8 mouse cellular contexts compared by ENCODE assay signal in the genomic region with DNA sequence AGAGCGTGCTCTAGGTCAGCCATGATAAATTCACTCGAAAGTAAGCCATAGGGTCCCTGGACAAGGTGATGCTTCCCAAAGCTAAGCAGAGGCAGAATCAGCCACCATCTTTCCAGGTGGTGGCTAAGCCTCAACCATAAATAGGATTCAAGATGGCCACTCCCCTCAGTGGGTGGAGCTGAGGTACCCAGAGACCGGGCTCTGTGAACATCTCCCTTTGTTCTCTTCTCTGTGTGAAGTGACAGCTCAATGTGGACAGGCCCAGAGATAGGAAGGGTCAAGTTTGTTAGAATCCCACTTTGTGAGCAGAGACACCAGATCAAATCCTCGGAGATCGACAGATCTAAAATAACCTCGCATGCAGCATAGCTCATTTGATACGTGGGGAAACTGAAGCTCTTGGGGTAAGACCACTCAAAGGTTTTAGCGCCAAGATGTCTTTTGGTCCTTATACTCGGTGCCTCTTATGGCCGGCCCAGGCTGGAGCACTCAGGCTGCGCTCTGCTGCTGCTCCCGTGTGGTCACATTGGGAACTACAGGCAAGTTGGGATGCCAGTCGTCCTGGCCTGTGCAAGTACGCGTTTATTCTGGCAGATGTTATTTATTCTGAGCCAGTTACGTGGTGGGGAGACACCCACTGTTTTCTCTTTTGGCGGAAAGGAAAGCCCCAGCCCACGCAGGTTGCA. TPM values are rescaled to one million over a fixed set of nuclear protein-coding genes. Genes with fewer than 3 reads are reported as not detected.
A peak's percentile ranks its signal among the peaks of the same experiment; 100 is the strongest.
DNase-seq lines count a peak whose midpoint lies in the region; ATAC-seq lines count a peak whose summit lies in the region.

No protein-coding gene starts in this region.

- intact Hi-C loops in gastrocnemius, postnatal 36 days (cut with DNase I) = loop anchor here (2.0 to 5.0 kb wide), 4 partner anchors 54 to 244 kb away; no protein-coding TSS in a partner anchor
- intact Hi-C loops in left cerebral cortex, postnatal 14 days (cut with DNase I) = loop anchor here (2.0 to 5.0 kb wide), 2 partner anchors 64 to 224 kb away; partner anchors contain the start of gene Tmem184b

- DNase-seq in adrenal gland, adult (ENCODE audit: inconsistent age in 2 of 2, low spot score in 1 of 2) = peak; percentile 83 to 94
- DNase-seq in embryo, embryonic 10 days (ENCODE audit: low spot score) = peak; percentile 95
- peak; percentile 83 for DNase-seq in gastrocnemius, postnatal 36 days
- DNase-seq in left cerebral cortex, postnatal 14 days (ENCODE audit: low spot score in 2 of 2) = peak; percentile 88 to 93
- DNase-seq in midbrain, embryonic 10.5 days (ENCODE audit: low spot score) = peak; percentile 86
- DNase-seq in right cerebral cortex, postnatal 36 days (ENCODE audit: low spot score in 2 of 2) = peak; percentile 71 to 76
- peak; percentile 70 for DNase-seq in yolk sac, embryonic 10.5 days (ENCODE audit: low spot score)

- WGBS in intestine, embryonic 15.5 days = 4% methylated on average over 18 of the region's 18 CpGs
- WGBS in midbrain, embryonic 10.5 days = 4% methylated on average over 18 of the region's 18 CpGs

- H3K4me1 ChIP-seq in intestine, embryonic 15.5 days (replicated peaks) = 0 out of 2 replicates have a peak, but pooled peaks cover 3% of the 10 kb centered on the region
- H3K4me1 ChIP-seq in midbrain, embryonic 10.5 days = peaks cover 23% of the 10 kb centered on the region

- H3K4me3 ChIP-seq in intestine, embryonic 15.5 days (replicated peaks) = no peak overlapping the region
- peak overlapping the region; percentile 2; the same call in 1 of the 2 replicates for H3K4me3 ChIP-seq in midbrain, embryonic 10.5 days

- H3K4me2 ChIP-seq in intestine, embryonic 15.5 days (replicated peaks) = no peak overlapping the region

- ATAC-seq in intestine, embryonic 15.5 days = peak; percentile 83

- H3K27me3 ChIP-seq in intestine, embryonic 15.5 days (replicated peaks) = peaks cover 5% of the 10 kb centered on the region
- H3K27me3 ChIP-seq in midbrain, embryonic 10.5 days (ENCODE audit: low read depth, poor library complexity, severe bottlenecking) = peaks cover 39% of the 10 kb centered on the region

- no peak overlapping the region for H3K27ac ChIP-seq in intestine, embryonic 15.5 days
- H3K27ac ChIP-seq in midbrain, embryonic 10.5 days (replicated peaks) = peak overlapping the region; percentile 67

- H3K9ac ChIP-seq in intestine, embryonic 15.5 days = no peak overlapping the region

- H3K9me3 ChIP-seq in intestine, embryonic 15.5 days = no peaks in the 10 kb centered on the region
- H3K9me3 ChIP-seq in midbrain, embryonic 10.5 days (replicated peaks) = peaks cover 12% of the 10 kb centered on the region

- H3K36me3 ChIP-seq in intestine, embryonic 15.5 days = no peaks in the 10 kb centered on the region
- no peaks in the 10 kb centered on the region for H3K36me3 ChIP-seq in midbrain, embryonic 10.5 days

RNA-seq across cellular contexts. Expression of gene Csnk1e, which starts 11.4 kb away (rescaled TPM):
- 10 to 100 TPM; 46.7 to 50.7 TPM for total RNA-seq in gastrocnemius, postnatal 36 days (2021)
- 59.1 and 61.8 TPM in 2 replicates for polyA plus RNA-seq in intestine, embryonic 15.5 days (2015; fragmentation: Nextera tagmentation; extraction: Ambion mirVana)
- total RNA-seq in left cerebral cortex, postnatal 14 days (2021) = 100 to 1,000 TPM; 142 to 166 TPM
- polyA plus RNA-seq in midbrain, embryonic 10.5 days (2016; fragmentation: Nextera tagmentation; extraction: Ambion mirVana) = 128 and 162 TPM in 2 replicates

RNA-seq across cellular contexts. Expression of gene Kcnj4, which starts 38.3 kb away (rescaled TPM):
- total RNA-seq in gastrocnemius, postnatal 36 days (2021) = not detected
- not detected in 2 replicates for polyA plus RNA-seq in intestine, embryonic 15.5 days (2015; fragmentation: Nextera tagmentation; extraction: Ambion mirVana)
- total RNA-seq in left cerebral cortex, postnatal 14 days (2021) = 100 to 1,000 TPM; 166 to 177 TPM
- polyA plus RNA-seq in midbrain, embryonic 10.5 days (2016; fragmentation: Nextera tagmentation; extraction: Ambion mirVana) = 0.05 TPM in 1 of 2 replicates, not detected in the other

RNA-seq across cellular contexts. Expression of gene Kdelr3, which starts 49.5 kb away (rescaled TPM):
- 1 to 10 TPM; 4.0 to 4.3 TPM for total RNA-seq in gastrocnemius, postnatal 36 days (2021)
- 71.6 and 78.7 TPM in 2 replicates for polyA plus RNA-seq in intestine, embryonic 15.5 days (2015; fragmentation: Nextera tagmentation; extraction: Ambion mirVana)
- total RNA-seq in left cerebral cortex, postnatal 14 days (2021) = 1 to 10 TPM; 1.3 to 1.6 TPM
- polyA plus RNA-seq in midbrain, embryonic 10.5 days (2016; fragmentation: Nextera tagmentation; extraction: Ambion mirVana) = 15.5 and 24.2 TPM in 2 replicates

Comparison
In these comparisons a context has a peak if more than half of its experiments do, and no peak if none do; other contexts are left out.
1. RNA of gene Kcnj4, which starts 38.3 kb away (total RNA-seq): 166 to 177 TPM in left cerebral cortex, postnatal 14 days; not detected in gastrocnemius, postnatal 36 days; every median in the first group is over 100 times any median in the second.
2. Peak in every context shown above with its lines, with median percentiles within 50 percentile points of each other: DNase-seq.